Mouse (Mus musculus): ENCODE measurements around the gene Pip4k2c.
A peak's percentile ranks its signal among the peaks of the same experiment; 100 is the strongest.

Gene Pip4k2c

DNA sequence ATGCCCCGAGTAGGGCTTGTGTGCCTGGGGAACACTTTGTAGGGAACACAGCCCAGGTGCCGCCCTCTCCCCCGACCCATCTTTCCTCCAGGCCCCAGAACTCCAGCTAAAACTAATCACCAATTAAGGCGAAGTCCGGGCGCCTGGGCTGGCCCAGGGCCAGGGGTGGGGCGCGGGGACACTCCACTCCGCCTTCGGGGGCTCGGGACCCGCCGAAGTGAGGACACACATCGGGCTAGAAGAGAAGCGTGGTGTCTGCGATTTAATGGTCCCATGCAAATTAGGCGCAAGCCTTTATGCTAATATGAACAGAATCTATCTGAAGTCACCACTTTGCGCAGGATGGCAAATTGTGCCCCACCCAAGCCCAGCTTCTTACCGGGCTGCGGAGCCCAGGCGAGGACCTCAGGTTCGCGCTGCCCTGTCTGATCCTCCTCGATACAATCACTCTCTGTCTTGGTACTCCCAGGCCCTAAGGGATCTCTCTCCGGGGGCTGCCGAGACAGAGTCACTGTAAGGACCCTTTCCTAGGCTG lies 22.2 kb downstream of the Pip4k2c start:
- DNase-seq (ENCODE audit: low spot score in 2 of 2), result peak; percentile 62 to 68

DNA sequence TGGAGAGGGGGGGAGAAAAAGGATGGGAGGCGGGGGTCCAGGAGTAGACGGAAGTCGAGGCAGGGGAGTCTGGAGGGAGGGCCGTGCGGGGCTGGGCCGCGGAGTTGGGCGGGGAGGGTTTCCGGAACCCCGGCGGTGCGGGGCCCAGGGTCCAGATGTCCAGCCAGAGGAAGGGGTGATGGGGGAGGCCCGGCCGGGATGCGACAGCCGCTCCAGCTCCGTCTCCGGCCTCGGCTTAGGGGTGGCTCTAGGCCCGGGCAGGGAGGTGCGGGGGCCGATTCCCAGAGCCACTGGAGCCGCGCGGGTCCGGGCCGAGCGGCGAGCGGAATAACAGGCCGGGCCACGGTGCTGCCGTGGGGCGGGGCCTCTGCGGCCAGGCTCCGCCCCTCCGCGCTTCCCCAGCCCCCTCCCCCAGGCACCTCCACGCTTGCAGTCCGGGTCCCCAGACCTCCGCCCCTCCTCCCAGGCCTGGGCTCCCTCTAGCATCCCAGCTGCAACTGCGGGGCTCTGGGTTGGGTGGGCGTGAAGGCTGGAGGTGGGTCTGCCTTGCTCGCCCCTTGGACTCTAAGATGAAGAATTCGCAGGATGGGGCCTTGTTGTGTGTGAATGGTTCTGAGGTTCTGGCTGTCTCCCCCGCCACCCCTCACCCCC lies 22.8 kb downstream of the Pip4k2c start:
- peak; percentile 41 to 52 for DNase-seq (ENCODE audit: low spot score in 2 of 2)

DNA sequence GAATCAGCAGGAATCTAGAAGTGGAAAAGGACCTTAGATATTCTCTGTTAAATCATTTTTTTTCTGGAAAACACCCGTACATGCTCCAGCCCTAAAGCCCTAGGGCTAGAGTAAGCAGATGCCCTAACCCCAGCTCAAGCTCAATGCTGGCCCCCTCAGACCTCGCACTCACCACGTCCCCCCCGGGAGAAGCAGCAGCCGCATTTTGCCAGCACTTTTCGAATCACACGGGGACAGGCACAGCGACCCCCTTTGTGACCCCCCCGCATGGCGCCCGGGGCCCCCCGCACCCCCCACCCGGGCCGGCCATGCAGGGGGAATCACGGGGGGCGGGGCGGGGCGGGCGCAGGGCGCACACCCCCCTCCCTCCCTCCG lies 23.3 kb downstream of the Pip4k2c start:
- DNase-seq (ENCODE audit: low spot score in 2 of 2), result no peak

DNA sequence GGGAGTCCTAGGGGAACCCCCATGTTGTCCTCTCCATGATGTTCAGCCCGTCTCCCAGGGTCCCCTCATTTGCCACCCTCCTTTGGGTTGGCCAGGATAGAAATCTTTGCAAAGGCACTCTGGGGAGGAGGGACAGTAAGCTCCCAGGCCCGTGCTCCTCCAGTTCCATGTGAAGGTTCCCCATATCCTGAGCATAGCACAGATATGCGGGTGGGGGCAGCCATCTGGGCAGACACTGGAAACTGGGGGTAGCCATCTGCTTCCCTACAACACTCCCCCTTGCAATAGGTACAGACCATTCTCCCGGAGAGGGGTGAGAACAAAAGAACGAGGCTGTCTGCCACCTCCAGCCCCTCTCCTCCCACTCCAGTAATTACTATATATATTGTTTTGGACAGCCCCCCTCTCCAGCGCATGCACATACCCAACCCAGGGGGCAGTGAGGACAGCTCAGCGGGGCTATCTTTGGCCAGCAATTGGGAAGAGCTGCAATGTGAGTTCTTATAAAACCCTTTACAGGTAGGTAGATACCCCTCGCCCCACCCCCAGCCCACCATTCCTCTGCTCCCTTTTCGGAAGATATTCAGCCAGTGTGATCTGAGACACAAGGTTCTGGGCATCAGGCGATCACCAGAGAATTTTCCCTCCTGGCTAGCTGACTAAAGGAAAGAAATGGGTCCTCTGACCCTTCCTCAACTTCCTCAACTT lies 23.9 kb downstream of the Pip4k2c start:
- DNase-seq (ENCODE audit: low spot score in 2 of 2), result no peak

DNA sequence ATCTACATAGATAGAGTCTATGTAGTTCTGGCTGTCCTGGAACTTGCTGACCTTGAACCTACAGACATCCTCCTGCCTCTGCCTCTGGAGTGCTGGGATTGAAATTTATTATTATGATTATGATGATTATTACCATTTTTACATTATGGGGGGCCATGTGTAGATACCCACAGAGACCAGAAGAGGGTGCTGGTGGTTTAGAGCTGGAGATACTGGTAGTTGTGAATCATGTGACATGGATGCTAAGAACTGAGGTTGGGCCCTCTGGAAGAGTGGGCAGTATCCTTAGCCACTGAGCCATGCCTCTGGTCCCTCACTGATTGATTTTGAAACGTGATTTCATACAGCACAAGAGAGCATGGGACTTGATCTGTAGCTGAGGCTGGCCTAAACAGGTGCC lies 24.9 kb downstream of the Pip4k2c start:
- no peak for DNase-seq (ENCODE audit: low spot score in 2 of 2)

DNA sequence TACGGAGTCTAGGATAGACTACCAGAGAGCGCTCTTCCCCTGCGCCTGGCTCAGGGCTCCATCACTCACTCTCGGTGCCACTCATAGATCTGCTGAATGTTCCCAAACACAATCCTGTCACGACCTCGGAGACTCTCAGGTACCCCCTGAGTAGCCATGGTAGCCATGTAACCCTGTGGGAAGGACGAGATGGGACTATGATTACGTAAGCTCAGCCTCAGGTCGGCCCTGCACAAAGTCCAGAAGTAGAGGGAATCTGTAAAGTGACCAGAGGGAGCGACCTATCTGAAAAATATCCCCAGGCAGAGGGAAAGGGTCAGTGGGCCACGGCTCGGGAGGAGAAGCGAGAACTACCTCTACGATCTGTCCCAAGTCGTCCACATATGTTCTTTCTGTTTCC lies 25.9 kb downstream of the Pip4k2c start:
- DNase-seq (ENCODE audit: low spot score in 2 of 2), result no peak

DNA sequence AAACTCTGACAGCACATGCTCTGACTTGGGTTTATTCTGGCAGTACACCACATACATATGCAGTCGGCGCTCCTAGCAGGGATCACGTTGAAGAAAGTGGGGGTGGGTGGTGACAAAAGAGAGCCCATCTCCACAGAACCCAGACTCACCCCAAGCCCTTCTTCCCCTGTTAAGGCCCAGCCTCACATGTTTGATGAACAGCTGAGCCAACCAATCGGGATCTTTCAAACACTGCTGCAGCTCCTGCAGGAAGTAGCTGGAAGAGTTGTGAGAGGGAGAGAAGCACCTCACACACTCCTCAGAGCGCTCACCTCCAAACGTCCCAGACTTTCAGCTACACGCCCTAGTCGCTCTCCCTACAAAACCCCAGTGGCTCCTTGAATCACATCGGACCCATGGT lies 26.3 kb downstream of the Pip4k2c start:
- DNase-seq (ENCODE audit: low spot score in 2 of 2), result no peak

DNA sequence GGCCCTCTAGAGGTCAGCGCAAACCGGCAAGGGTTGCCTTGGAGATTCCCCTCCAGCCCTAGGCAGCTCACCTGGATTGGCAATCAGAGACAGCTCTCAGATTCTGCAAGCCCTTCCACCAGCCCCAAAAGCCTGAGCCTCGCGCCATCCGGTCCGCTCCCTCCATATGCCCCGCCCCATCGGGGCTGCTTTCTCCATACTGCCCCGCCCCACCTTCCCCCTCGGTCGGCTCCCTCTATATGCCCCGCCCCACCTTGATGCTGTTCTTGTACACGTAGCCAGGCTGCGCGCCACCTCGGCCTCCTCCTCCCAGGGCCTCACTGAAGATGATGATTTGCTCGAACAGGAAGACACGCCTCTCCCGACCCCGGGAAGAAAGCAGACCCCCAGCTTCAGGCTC lies 27.6 kb downstream of the Pip4k2c start:
- DNase-seq (ENCODE audit: low spot score in 2 of 2), result peak in 1 of 2 experiments; percentile 33

DNA sequence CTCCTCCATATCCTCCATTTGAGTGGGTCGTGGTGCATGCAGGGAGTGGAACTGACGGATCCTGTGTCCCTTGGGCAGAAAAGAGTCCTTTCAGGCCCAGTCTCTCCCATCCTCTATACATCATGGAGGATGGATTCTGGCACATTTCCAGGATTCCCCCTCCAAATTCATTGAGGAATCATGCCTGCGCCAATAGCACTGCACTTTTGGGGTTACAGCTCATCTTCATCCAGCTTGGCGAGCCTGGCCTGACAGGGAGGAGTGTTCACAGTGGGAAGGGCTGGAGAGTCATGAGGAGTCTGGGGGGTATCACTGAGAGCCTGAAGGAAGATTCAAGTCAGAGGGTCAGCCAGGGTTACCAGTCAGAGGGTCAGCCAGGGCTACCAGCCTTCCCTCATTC lies 28.8 kb downstream of the Pip4k2c start:
- DNase-seq (ENCODE audit: low spot score in 2 of 2), result no peak

DNA sequence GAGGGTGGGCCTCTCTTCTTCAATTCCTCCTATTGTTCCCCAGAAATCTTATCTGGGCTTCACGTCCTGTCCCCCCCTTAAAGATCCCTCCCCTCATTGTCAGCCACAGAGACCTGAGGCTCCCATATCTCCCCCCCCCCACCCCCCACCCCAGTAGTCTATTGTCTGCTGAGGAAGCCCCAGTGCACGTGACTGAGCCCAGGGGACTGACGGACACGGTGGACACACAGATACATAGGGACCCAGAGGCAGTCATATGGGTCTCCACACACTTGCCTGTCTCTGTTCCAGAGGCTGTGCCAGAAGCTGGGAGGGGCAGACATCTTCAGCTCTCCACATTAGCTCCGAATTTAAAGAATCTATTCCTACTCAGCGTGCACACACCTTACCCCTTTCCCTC lies 29.8 kb downstream of the Pip4k2c start:
- DNase-seq (ENCODE audit: low spot score in 2 of 2), result no peak

DNA sequence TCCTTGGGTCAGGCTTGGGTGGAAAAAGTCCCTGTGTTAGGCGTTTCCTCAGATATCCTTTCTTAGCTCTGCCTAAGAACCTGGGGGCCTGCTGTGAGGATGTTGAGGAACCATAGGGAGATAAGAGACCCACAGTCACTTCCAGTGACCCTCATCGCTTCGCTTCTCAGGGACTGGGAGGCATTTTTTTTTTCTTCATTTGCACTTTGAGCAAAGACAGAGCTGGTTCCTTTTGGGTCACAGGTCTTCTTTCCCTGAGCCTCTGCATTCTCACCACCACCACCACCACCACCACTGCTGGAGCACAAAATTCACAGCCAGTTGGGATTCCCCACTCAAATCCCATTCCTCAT lies 30.7 kb downstream of the Pip4k2c start:
- DNase-seq (ENCODE audit: low spot score in 2 of 2), result no peak

DNA sequence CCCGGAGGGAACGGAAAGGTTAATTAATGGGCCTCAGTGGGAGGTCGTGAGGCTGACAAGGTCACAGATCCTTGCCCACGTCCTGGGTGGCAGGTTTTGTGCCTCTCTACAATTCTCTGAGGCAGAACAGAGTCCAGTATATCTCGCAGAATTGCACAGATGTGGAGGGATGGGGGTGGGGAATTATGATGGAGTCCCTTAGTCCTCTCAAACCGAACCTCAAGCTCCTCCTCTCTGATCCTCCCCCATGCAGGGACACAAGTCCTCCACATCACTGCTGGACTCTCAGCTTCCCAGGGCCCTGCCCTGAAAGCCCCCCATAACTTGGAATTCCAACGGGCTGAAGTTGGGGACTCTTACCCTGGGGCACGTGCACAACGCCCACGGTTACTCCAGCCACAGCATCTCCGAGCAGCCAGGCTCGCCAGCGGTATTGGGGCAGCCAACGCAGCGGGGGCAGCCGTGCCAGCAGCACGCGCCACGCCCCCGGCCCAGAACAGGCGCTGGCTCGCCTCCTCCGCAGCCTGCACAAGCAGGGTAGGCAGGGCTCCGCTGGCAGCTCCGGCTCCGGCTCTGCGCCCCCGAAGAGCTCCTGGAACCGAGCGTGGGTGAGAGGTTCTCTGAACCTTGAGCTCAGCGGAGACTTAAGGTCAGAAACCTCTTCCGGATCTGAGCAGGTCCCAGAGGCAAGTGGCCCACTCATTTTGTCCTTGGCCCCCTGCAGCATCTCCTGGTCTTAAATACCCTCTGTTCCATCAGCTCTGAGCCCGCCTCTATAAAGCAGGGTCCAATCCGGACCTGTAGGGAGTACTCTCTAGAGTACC lies 31.3 kb downstream of the Pip4k2c start, which contains the start of gene Slc26a10:
TSS of gene Slc26a10 (minus strand) at position 775 of the 824 bp plus-strand sequence.
- DNase-seq (ENCODE audit: low spot score in 2 of 2), result no peak

DNA sequence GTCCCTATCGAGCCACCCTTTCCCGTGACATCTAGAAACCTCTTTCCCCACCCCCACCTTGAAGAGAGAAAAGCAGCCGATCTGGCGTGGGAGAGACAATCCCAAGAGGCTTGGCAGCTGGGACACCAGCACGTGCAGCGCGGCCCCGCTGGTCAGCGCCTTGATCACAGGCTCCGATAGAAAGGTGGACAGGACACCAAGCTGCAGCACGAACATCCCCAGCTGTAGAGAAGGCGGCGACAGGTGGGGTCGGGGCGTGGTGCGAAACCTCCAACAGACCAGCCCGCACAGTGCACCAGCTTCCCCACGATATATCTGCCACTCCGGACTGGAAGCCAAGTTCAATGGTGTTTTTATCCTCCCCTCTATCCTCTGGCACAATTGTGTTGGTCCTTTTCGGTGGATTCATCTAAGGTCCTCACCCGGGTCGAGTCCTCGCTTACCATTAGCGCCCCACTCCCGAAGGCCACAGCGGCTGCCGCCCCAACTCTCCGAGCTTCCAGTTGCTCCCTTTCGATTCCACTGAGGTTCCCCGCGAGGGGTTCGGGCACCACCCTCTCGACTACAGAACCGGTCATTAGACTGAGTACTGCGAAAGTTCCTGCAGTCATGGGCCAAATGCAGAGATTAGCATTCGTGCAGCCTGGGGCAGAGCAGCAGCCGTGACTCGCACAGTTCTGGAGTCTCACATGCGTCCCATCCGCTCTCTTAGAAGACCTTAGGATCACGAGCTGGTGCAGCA lies 32.9 kb downstream of the Pip4k2c start:
- DNase-seq (ENCODE audit: low spot score in 2 of 2), result peak in 1 of 2 experiments; percentile 32

DNA sequence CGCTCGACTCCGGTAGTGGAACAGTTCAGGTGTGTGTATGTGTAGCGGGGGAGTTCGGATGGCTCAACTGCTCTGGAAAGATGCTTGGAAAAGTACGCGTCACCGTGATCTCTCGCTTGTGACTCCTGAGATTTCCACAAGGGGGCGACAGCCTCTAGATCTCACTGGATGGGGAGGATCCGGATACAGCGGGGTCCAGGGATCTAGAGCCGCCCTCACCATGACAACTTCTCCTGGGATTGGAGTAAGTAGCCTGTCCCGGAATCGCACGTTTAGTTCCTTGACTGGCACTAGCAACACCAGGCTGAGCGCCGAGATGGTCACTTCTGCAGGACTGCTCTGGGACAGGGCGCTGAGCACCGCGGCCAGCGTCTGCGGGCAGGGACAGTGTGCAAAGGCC lies 33.7 kb downstream of the Pip4k2c start:
- DNase-seq (ENCODE audit: low spot score in 2 of 2), result peak; percentile 57 to 77

DNA sequence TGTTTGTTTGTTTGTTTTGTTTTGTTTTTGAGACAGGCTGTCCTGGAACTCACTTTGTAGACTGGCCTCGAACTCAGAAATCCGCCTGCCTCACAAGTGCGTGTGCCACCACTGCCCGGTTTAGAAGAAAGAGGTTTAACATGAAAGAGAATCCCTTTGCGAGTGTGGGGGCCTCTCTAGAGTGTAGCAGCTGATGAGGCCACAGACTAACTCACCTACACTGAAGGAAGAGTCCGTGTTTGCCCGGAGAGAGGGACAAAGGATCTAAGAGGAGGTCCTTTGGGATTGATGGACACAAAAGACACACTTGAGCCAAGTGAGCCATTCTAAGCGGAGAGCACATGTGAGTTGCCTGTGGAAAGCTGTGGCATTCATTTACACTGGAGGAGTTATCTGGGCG lies 34.1 kb downstream of the Pip4k2c start:
- peak in 1 of 2 experiments; percentile 14 for DNase-seq (ENCODE audit: low spot score in 2 of 2)

DNA sequence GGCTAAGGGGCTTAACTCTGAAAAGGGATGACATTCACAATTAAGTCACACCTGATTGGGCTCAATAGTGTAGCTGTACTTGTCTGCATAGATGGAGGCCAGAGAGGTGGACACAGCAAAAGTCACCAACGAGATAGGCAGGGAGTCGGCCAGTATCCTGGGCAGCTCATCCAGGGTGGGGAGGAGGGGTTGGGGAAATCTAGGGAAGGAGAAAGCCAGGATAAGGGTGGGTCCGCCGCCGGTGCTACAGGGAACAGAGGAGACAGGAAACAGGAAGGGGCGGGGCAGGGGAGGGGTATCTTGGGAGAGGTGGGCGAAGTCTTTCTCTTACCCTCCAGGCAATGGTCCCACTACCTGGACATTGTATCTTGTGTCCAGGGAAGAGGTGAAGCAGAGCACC lies 34.6 kb downstream of the Pip4k2c start:
- DNase-seq (ENCODE audit: low spot score in 2 of 2), result peak in 1 of 2 experiments; percentile 17

DNA sequence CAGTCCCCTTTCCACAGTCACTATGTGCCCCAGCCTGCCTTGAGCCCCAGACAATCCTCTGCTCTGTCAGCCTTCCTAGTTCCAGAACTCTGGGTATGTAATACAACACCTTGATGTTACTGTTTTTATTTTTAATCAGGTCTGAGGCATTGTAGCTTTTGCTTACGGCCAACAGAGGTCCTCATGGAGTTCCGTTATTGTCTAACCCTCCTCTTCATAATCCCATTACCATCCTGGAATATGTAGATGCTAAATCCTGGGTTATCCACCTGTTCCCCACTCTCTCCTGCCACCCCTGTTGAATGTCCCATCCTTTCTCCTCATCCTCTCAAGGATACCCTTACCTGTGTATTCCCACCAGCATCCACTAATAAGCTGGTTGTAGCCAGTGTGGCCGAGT lies 35.2 kb downstream of the Pip4k2c start:
- DNase-seq (ENCODE audit: low spot score in 2 of 2), result peak in 1 of 2 experiments; percentile 9

DNA sequence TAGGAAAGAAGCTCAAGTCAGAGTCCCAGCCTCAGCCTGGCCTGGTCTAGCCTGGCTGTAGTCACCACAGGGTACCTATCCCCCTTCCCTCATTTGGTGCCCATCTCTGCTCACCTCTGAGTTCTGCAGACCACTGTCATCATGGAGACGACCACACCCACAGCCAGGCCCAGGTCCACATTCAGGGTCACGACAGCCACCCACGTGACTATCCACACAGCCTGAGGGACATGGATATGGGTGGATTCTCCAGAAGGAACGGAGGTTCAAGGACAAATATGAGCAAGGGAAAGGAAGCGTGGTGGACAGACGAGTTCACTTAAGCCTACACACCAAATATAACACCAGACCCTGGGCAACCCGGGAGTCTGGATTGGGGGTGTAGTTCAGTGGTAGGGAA lies 37.2 kb downstream of the Pip4k2c start:
- DNase-seq (ENCODE audit: low spot score in 2 of 2), result no peak

DNA sequence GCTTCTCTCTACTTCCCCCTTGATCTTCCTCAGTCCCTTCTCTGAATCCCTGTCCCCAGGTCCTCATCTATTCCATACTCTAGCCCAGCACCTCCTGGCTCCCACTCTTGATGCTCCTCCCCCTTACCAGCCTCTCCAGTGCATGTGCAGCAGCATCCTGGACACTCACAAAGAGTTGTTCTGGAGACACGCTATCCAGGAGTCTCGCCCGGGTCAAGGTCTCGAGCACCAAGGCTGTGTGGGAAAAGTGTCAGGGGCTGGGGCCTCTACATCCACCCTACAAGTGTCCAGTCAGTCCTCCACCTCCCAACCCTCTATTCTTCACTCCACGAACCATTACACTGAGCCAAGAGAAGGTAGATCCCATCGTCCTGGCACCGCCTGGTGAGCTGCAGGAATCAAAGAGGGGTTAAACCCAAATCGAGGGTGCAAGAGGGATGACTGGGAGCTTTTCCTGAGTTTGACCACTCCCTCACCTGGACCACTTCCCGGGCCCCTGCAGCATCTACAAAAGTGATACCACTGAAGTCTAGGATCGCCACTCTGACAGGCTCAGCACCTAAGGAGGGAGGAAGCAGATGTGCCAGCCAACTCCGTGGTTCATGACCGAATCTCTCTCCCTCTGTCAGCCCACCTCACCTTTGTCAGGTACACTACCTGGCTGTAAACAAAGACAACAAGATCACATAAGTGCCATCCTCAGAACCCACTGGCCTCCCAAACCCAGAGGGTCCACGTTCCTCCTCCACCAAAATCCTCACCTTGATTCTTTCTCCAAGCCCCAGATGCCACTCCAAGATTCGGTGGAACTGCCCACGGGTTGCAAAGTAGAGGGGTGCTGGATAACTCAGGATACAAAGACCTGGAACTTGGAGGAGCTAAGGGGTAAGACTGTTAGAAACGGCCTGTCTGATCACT lies 38.0 kb downstream of the Pip4k2c start:
- peak in 1 of 2 experiments; percentile 13 for DNase-seq (ENCODE audit: low spot score in 2 of 2)

DNA sequence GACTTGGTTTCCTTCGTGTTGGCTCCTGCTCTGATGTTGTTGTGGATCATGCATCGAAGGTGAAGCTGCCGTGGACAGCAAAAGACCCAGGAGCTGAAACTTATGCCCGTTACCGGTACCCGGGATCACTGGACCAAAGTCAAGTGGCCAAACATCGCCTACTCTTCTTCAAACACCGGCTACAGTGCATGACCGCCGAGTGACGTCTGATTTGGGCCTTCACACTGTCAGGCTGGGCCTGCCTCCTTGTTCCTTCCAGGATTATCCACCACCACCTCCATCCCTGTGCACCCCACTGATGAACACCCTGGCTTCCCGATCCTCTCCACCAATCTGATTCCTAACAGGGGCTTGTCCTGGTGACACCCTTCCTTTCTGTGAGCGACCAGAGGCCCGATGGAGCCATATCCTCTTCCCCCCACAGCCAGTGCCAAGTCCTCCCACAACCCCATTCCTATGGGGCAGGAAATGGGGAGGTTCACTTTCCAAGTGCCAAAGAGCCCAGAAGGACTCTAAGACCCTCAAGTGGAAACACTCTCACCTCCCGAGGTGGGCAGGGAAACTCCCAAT lies 39.7 kb downstream of the Pip4k2c start:
- peak in 1 of 2 experiments; percentile 13 for DNase-seq (ENCODE audit: low spot score in 2 of 2)

Measured in spleen, postnatal 10 days (tissue).